Mouse (Mus musculus) pancreas, adult 10 weeks (tissue): Measurements from ENCODE around the gene Anxa6. TPM values are rescaled to one million over a fixed set of nuclear protein-coding genes. Genes with fewer than 3 reads are reported as not detected.

Source experiments
- polyA plus RNA-seq: library from polyadenylated mRNA; stranded (reverse); fragments of 350-450 nt; fragmentation: Illumina TruSeq; extraction: RNeasy Lipid Tissue Mini Kit (QIAGEN cat#74804); gene quantifications from one replicate; pipeline ENCODE4 v1.2.3, GENCODE M21; 2015; ENCODE audit warnings: low read depth, low replicate concordance; ENCODE audit not compliant: insufficient read depth

Gene Anxa6
- polyA plus RNA-seq = 29.6 TPM

DNA sequence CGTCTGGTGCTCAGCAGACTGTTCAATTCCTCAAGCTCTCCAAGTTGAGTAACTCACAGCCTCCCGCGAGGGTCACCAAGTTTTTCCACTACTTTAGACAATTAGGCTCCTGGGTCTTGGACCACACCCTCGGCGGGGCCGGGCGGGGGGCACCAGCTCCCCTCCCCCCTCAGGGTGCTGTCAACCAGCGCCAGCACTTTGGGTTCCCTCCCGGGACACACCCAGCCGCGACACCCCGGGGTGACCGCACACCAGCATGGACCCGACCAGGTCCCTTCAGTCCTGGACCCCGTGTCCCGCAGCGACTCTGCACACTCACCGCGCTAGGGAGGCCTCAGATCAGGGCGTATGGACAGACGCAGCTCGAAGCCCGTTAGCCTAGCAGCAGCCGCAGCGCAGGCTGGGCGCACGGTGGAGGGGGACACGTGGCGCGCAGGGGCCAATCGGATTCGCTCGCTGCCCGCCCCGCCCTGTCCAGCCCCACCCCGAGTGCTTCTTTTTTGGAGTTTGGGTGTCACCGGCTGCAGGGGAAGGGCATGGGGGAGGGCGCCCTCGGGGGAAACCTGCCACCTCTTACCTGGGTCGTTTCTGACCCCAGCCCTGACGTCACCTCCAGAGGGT, at the start of gene Anxa6:
TSS of gene Anxa6 (minus strand) at position 406 of the 621 bp plus-strand sequence.

DNA sequence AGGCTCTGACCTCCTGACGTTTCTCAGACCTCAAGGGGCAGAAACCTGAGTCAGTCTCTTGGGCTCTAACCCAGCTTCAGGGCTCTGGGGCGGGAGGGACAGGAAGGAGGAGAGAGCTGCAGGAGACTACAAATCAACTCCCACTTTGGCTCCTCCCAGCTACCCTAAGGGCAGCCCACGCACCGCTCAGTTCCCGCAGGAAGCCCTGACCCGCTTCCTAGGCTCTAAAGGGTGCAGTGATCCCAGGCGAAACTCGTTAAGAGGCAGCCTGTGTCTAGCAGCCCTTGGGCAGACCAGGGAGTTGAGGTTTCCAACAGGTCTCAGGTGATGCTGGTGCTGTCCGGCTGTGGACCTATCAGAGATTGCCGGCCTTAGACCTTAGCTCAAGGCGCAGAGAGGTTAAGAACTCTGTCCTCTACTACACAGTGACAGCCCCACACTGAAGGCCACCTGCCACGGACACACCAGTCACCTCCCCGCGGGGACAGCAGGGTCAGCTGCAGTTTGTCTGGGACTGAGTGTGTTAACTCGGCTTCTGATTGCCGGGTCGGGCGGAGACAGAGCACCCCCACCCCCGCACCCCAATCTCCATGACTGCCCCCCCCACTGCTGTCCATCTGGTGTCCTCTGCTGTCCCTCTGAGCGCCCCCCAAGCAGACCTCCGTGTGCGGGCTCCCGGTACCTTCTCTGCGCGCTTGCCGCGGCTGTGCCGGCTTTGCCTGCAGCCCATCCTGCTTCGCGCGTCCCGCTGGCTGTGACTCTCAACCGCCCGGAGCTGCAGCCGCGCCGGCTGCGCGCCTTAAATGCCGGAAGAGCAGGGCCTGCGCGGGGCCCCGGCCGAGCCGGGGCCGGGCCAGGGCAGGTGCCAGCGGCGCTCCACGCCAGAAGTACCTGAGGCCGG, 44.3 kb upstream of the Anxa6 start, which contains the start of gene Ccdc69:
TSS of gene Ccdc69 (minus strand) at position 801 of the 901 bp plus-strand sequence.

DNA sequence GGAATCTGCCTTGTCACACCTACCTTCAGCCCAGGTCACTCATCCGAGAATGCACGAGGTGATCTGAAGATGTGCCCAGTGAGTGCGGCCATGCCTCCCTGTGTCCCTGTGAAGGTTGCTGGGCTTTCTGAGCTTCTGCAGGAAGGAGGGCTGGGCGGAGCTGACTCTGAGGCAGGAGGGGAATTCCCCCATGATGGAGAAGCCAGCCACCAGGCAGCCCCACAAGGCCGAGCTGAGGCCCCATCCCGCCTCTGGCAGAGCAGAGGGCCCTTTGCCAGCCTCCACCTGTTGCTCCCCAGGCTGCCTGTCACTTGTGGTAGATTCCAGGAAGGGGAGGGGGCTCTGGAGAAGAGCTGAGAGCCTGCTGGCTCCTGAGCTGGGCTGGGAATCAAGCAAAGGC, 70.4 kb downstream of the Anxa6 start, which contains the start of gene Tnip1:
TSS of gene Tnip1 (minus strand) at position 108 of the 400 bp plus-strand sequence.

Other genes with a start within 250 kb of the Anxa6 start
- 5.9 TPM for gene Cdc42se2, start 245.8 kb downstream of the Anxa6 start, polyA plus RNA-seq
- gene Lyrm7, start 172.5 kb downstream of the Anxa6 start, polyA plus RNA-seq = 0.54 TPM
- 90.0 TPM for gene Hint1, start 167.1 kb downstream of the Anxa6 start, polyA plus RNA-seq
- gene Gpx3, start 131.0 kb downstream of the Anxa6 start, polyA plus RNA-seq = 106 TPM
- 5.6 TPM for gene Tnip1, start 70.5 kb downstream of the Anxa6 start, polyA plus RNA-seq
- 1.2 TPM for gene Ccdc69, start 44.7 kb upstream of the Anxa6 start, polyA plus RNA-seq
- gene Gm2a, start 64.7 kb upstream of the Anxa6 start, polyA plus RNA-seq = 8.0 TPM
- gene Slc36a3, start 118.3 kb upstream of the Anxa6 start, polyA plus RNA-seq = not detected
- 3.4 TPM for gene Slc36a2, start 151.6 kb upstream of the Anxa6 start, polyA plus RNA-seq
- gene Slc36a1, start 170.9 kb upstream of the Anxa6 start, polyA plus RNA-seq = 7.1 TPM